28 mouse cellular contexts compared by ENCODE assay signal in genomic region chr3:101729044-101729443, GRCm38 (mm10).
"Had no signal": no experiment of that assay in that cellular context is flagged by ENCODE, and none has a peak within 500 bp of the region (broad histone marks: within the 10 kb centered on the region; RNA-seq: fewer than 3 reads in every experiment).

No protein-coding gene starts in this region.

- H3K27me3 ChIP-seq: heart, embryonic 12.5 days; heart, embryonic 13.5 days; heart, embryonic 15.5 days; hindbrain, embryonic 12.5 days; hindbrain, embryonic 13.5 days; hindbrain, embryonic 15.5 days; intestine, embryonic 15.5 days; kidney, embryonic 15.5 days had no signal

- H3K4me3 ChIP-seq: heart, embryonic 10.5 days; heart, embryonic 12.5 days; heart, embryonic 13.5 days; heart, embryonic 15.5 days; hindbrain, embryonic 10.5 days; hindbrain, embryonic 12.5 days; hindbrain, embryonic 13.5 days; hindbrain, embryonic 15.5 days; intestine, embryonic 15.5 days; kidney, embryonic 15.5 days; layer of hippocampus, adult 2 months; left cerebral cortex, adult 2 months had no signal

- DNase-seq: heart, postnatal 14 days; heart, postnatal 36 days; heart, postnatal 4 days; kidney, adult 11 months; kidney, adult 18-20 months; kidney, adult 2 months; kidney, adult 8-10 months; kidney, adult 9 months; kidney, postnatal 10 days; kidney, postnatal 14 days; kidney, postnatal 36 days; kidney, postnatal 4 days; layer of hippocampus, adult 9-11 months; layer of hippocampus, postnatal 36 days had no signal

- H3K4me2 ChIP-seq: heart, embryonic 11.5 days; heart, embryonic 12.5 days; heart, embryonic 13.5 days; heart, embryonic 15.5 days; hindbrain, embryonic 12.5 days; hindbrain, embryonic 13.5 days; hindbrain, embryonic 14.5 days; hindbrain, embryonic 15.5 days; intestine, embryonic 15.5 days; kidney, embryonic 15.5 days had no signal

- H3K36me3 ChIP-seq: heart, embryonic 10.5 days; heart, embryonic 12.5 days; heart, embryonic 13.5 days; heart, embryonic 15.5 days; hindbrain, embryonic 10.5 days; hindbrain, embryonic 12.5 days; hindbrain, embryonic 13.5 days; hindbrain, embryonic 15.5 days; intestine, embryonic 15.5 days; kidney, embryonic 15.5 days had no signal
